Mouse (Mus musculus): Measurements from ENCODE around the gene Palld. TPM values are rescaled to one million over a fixed set of nuclear protein-coding genes. Genes with fewer than 3 reads are reported as not detected.

The Palld gene
- total RNA-seq, 2 experiments from 2014 or later: 211 to 235 TPM

GRCm38 (mm10) chr8:61697728-61698385 lies 204.6 kb downstream of the Palld start:
- no peak for DNase-seq
- intact Hi-C loops (cut with DNase I): no loop called here

GRCm38 (mm10) chr8:61696846-61697455 lies 205.5 kb downstream of the Palld start:
- intact Hi-C loops (cut with DNase I): no loop called here
- no peak for DNase-seq

GRCm38 (mm10) chr8:61695416-61695815 lies 207.1 kb downstream of the Palld start:
- intact Hi-C loops (cut with DNase I): no loop called here
- DNase-seq: no peak

GRCm38 (mm10) chr8:61692866-61693265 lies 209.6 kb downstream of the Palld start:
- intact Hi-C loops (cut with DNase I): no loop called here
- DNase-seq: no peak

GRCm38 (mm10) chr8:61692129-61692528 lies 210.4 kb downstream of the Palld start:
- intact Hi-C loops (cut with DNase I): no loop called here

GRCm38 (mm10) chr8:61691391-61691790 lies 211.1 kb downstream of the Palld start:
- DNase-seq: no peak
- intact Hi-C loops (cut with DNase I): no loop called here

More at GRCm38 (mm10) chr8:61692129-61692528, 210.4 kb downstream of the Palld start:
- DNase-seq: no peak

GRCm38 (mm10) chr8:61687071-61687470 lies 215.4 kb downstream of the Palld start:
- no peak for DNase-seq
- intact Hi-C loops (cut with DNase I): loop anchor here (2.0 kb wide), 1 partner anchor 146 kb away; no protein-coding TSS in a partner anchor

GRCm38 (mm10) chr8:61686340-61686739 lies 216.2 kb downstream of the Palld start:
- peak in 1 of 2 experiments; percentile 26 for DNase-seq
- intact Hi-C loops (cut with DNase I): loop anchor here (2.0 kb wide), 1 partner anchor 146 kb away; no protein-coding TSS in a partner anchor

GRCm38 (mm10) chr8:61685280-61685679 lies 217.2 kb downstream of the Palld start:
- DNase-seq: no peak
- intact Hi-C loops (cut with DNase I): no loop called here

GRCm38 (mm10) chr8:61684280-61684939 lies 218.1 kb downstream of the Palld start:
- intact Hi-C loops (cut with DNase I): no loop called here
- no peak for DNase-seq

- no peak for DNase-seq
- intact Hi-C loops (cut with DNase I): no loop called here
Measured at GRCm38 (mm10) chr8:61682902-61683301, 219.6 kb downstream of the Palld start.

GRCm38 (mm10) chr8:61681217-61681616 lies 221.3 kb downstream of the Palld start:
- intact Hi-C loops (cut with DNase I): no loop called here

GRCm38 (mm10) chr8:61677227-61677626 lies 225.3 kb downstream of the Palld start:
- peak; percentile 50 to 54 for DNase-seq
- intact Hi-C loops (cut with DNase I): no loop called here

More at GRCm38 (mm10) chr8:61681217-61681616, 221.3 kb downstream of the Palld start:
- no peak for DNase-seq

- intact Hi-C loops (cut with DNase I): no loop called here
- DNase-seq: no peak
Measured at GRCm38 (mm10) chr8:61671151-61671550, 231.3 kb downstream of the Palld start.

GRCm38 (mm10) chr8:61670376-61670775 lies 232.1 kb downstream of the Palld start:
- intact Hi-C loops (cut with DNase I): no loop called here
- no peak for DNase-seq

GRCm38 (mm10) chr8:61666919-61667318 lies 235.6 kb downstream of the Palld start:
- DNase-seq: no peak
- intact Hi-C loops (cut with DNase I): no loop called here

GRCm38 (mm10) chr8:61665021-61665420 lies 237.5 kb downstream of the Palld start:
- no peak for DNase-seq
- intact Hi-C loops (cut with DNase I): no loop called here

GRCm38 (mm10) chr8:61664162-61664561 lies 238.3 kb downstream of the Palld start:
- no peak for DNase-seq
- intact Hi-C loops (cut with DNase I): no loop called here

GRCm38 (mm10) chr8:61662829-61663228 lies 239.7 kb downstream of the Palld start:
- DNase-seq: no peak
- intact Hi-C loops (cut with DNase I): no loop called here

- intact Hi-C loops (cut with DNase I): no loop called here
- DNase-seq: no peak
Measured at GRCm38 (mm10) chr8:61661611-61662010, 240.9 kb downstream of the Palld start.

GRCm38 (mm10) chr8:61660961-61661360 lies 241.5 kb downstream of the Palld start:
- intact Hi-C loops (cut with DNase I): no loop called here

GRCm38 (mm10) chr8:61651955-61652354 lies 250.5 kb downstream of the Palld start:
- intact Hi-C loops (cut with DNase I): no loop called here
- no peak for DNase-seq

More at GRCm38 (mm10) chr8:61660961-61661360, 241.5 kb downstream of the Palld start:
- DNase-seq: no peak
